Mouse (Mus musculus): ENCODE data around the gene Ifitm10. TPM values are rescaled to one million over a fixed set of nuclear protein-coding genes. Genes with fewer than 3 reads are reported as not detected.
A peak's percentile ranks its signal among the peaks of the same experiment; 100 is the strongest.

Gene Ifitm10
- polyA plus RNA-seq, 1 experiment from 2014 or later, result 2.2 TPM

GRCm38 (mm10) chr7:142349308-142349961, 24.1 kb downstream of the Ifitm10 start:
- Histone ChIP-seq H3K4me2 (ENCODE audit: low read depth, low read length) (no peak overlapping the region), H3K9ac (replicated peaks) (no peak overlapping the region), H3K4me1 (ENCODE audit: insufficient read depth) (peaks cover 38% of the 10 kb centered on the region), H3K36me3 (replicated peaks; ENCODE audit: insufficient read depth, low read length) (no peaks in the 10 kb centered on the region), H3K4me3 (ENCODE audit: low read depth, low read length) (no peak overlapping the region), H3K27ac (ENCODE audit: low read depth) (no peak overlapping the region), H3K27me3 (ENCODE audit: insufficient read depth, low read length) (no peaks in the 10 kb centered on the region), H3K9me3 (ENCODE audit: low read length) (no peaks in the 10 kb centered on the region)
- ATAC-seq (no peak), DNase-seq (peak; percentile 35)
- TF ChIP-seq EP300 (IDR thresholded peaks at IDR 0.05; ENCODE audit: low read depth) (no peak), CTCF (IDR thresholded peaks at IDR 0.05; ENCODE audit: low read depth) (no peak)
- 52% methylated on average over 9 of the region's 9 CpGs for WGBS (ENCODE audit: insufficient replicate concordance)

GRCm38 (mm10) chr7:142347542-142347941, 26.0 kb downstream of the Ifitm10 start:
- H3K4me2 ChIP-seq (ENCODE audit: low read depth, low read length), result no peak overlapping the region
- ATAC-seq, result no peak

GRCm38 (mm10) chr7:142342247-142342640, 31.3 kb downstream of the Ifitm10 start:
- H3K36me3 ChIP-seq (replicated peaks; ENCODE audit: insufficient read depth, low read length), result no peaks in the 10 kb centered on the region
- no peaks in the 10 kb centered on the region for H3K9me3 ChIP-seq (ENCODE audit: low read length)
- H3K9ac ChIP-seq (replicated peaks), result no peak overlapping the region
- DNase-seq (no peak), ATAC-seq (peak; percentile 18; the same call in 1 of the 2 replicates)
- TF ChIP-seq EP300 (IDR thresholded peaks at IDR 0.05; ENCODE audit: low read depth) (no peak), CTCF (IDR thresholded peaks at IDR 0.05; ENCODE audit: low read depth) (no peak)
- H3K27me3 ChIP-seq (ENCODE audit: insufficient read depth, low read length), result no peaks in the 10 kb centered on the region
- H3K4me2 ChIP-seq (ENCODE audit: low read depth, low read length), result no peak overlapping the region
- H3K27ac ChIP-seq (ENCODE audit: low read depth), result peak overlapping the region; percentile 9
- peaks cover 26% of the 10 kb centered on the region for H3K4me1 ChIP-seq (ENCODE audit: insufficient read depth)
- WGBS (ENCODE audit: insufficient replicate concordance), result 51% methylated on average over 3 of the region's 3 CpGs
- no peak overlapping the region for H3K4me3 ChIP-seq (ENCODE audit: low read depth, low read length)

More at GRCm38 (mm10) chr7:142347542-142347941, 26.0 kb downstream of the Ifitm10 start:
- 48% methylated on average over 4 of the region's 4 CpGs for WGBS (ENCODE audit: insufficient replicate concordance)
- no peaks in the 10 kb centered on the region for H3K27me3 ChIP-seq (ENCODE audit: insufficient read depth, low read length)
- H3K4me3 ChIP-seq (ENCODE audit: low read depth, low read length), result no peak overlapping the region
- H3K9me3 ChIP-seq (ENCODE audit: low read length), result no peaks in the 10 kb centered on the region
- no peak overlapping the region for H3K27ac ChIP-seq (ENCODE audit: low read depth)
- no peak for DNase-seq
- peaks cover 22% of the 10 kb centered on the region for H3K4me1 ChIP-seq (ENCODE audit: insufficient read depth)
- H3K9ac ChIP-seq (replicated peaks), result no peak overlapping the region
- no peak for TF ChIP-seq EP300 (IDR thresholded peaks at IDR 0.05; ENCODE audit: low read depth)
- TF ChIP-seq CTCF (IDR thresholded peaks at IDR 0.05; ENCODE audit: low read depth), result no peak
- H3K36me3 ChIP-seq (replicated peaks; ENCODE audit: insufficient read depth, low read length), result no peaks in the 10 kb centered on the region

- H3K4me1 ChIP-seq (ENCODE audit: insufficient read depth), result peaks cover 26% of the 10 kb centered on the region
- TF ChIP-seq CTCF (IDR thresholded peaks at IDR 0.05; ENCODE audit: low read depth) (no peak), EP300 (IDR thresholded peaks at IDR 0.05; ENCODE audit: low read depth) (no peak)
- no peak overlapping the region for H3K4me3 ChIP-seq (ENCODE audit: low read depth, low read length)
- ATAC-seq (peak; percentile 14; the same call in 1 of the 2 replicates), DNase-seq (no peak)
- no peaks in the 10 kb centered on the region for H3K9me3 ChIP-seq (ENCODE audit: low read length)
- WGBS (ENCODE audit: insufficient replicate concordance), result 61% methylated on average over 10 of the region's 10 CpGs
- H3K36me3 ChIP-seq (replicated peaks; ENCODE audit: insufficient read depth, low read length), result no peaks in the 10 kb centered on the region
- H3K9ac ChIP-seq (replicated peaks), result no peak overlapping the region
- H3K27ac ChIP-seq (ENCODE audit: low read depth), result peak overlapping the region; percentile 9
- no peaks in the 10 kb centered on the region for H3K27me3 ChIP-seq (ENCODE audit: insufficient read depth, low read length)
- no peak overlapping the region for H3K4me2 ChIP-seq (ENCODE audit: low read depth, low read length)
Measured at GRCm38 (mm10) chr7:142341564-142342246, 31.8 kb downstream of the Ifitm10 start.

GRCm38 (mm10) chr7:142340269-142340970, 33.1 kb downstream of the Ifitm10 start:
- TF ChIP-seq CTCF (IDR thresholded peaks at IDR 0.05; ENCODE audit: low read depth), result peak; percentile 65
- no peak for TF ChIP-seq EP300 (IDR thresholded peaks at IDR 0.05; ENCODE audit: low read depth)
- Histone ChIP-seq H3K27me3 (ENCODE audit: insufficient read depth, low read length) (no peaks in the 10 kb centered on the region), H3K27ac (ENCODE audit: low read depth) (peak overlapping the region; percentile 66; the same call in 1 of the 2 replicates), H3K4me1 (ENCODE audit: insufficient read depth) (peaks cover 25% of the 10 kb centered on the region), H3K4me3 (ENCODE audit: low read depth, low read length) (no peak overlapping the region), H3K9ac (replicated peaks) (no peak overlapping the region), H3K9me3 (ENCODE audit: low read length) (no peaks in the 10 kb centered on the region), H3K36me3 (replicated peaks; ENCODE audit: insufficient read depth, low read length) (no peaks in the 10 kb centered on the region), H3K4me2 (ENCODE audit: low read depth, low read length) (peak overlapping the region; percentile 13; the same call in 1 of the 2 replicates)
- WGBS (ENCODE audit: insufficient replicate concordance), result 35% methylated on average over 10 of the region's 10 CpGs
- ATAC-seq (peak; percentile 74), DNase-seq (peak; percentile 71)

GRCm38 (mm10) chr7:142335151-142335550, 38.4 kb downstream of the Ifitm10 start:
- Histone ChIP-seq H3K9me3 (ENCODE audit: low read length) (no peaks in the 10 kb centered on the region), H3K36me3 (replicated peaks; ENCODE audit: insufficient read depth, low read length) (no peaks in the 10 kb centered on the region), H3K4me1 (ENCODE audit: insufficient read depth) (peaks cover 11% of the 10 kb centered on the region), H3K4me2 (ENCODE audit: low read depth, low read length) (no peak overlapping the region), H3K9ac (replicated peaks) (no peak overlapping the region), H3K4me3 (ENCODE audit: low read depth, low read length) (no peak overlapping the region), H3K27ac (ENCODE audit: low read depth) (no peak overlapping the region), H3K27me3 (ENCODE audit: insufficient read depth, low read length) (no peaks in the 10 kb centered on the region)
- DNase-seq (no peak), ATAC-seq (no peak)
- 85% methylated on average over 8 of the region's 8 CpGs for WGBS (ENCODE audit: insufficient replicate concordance)
- TF ChIP-seq EP300 (IDR thresholded peaks at IDR 0.05; ENCODE audit: low read depth) (no peak), CTCF (IDR thresholded peaks at IDR 0.05; ENCODE audit: low read depth) (no peak)
